Mouse (Mus musculus) neural tube, embryonic 11.5 days (tissue): ENCODE data around the gene Lmntd2. TPM values are rescaled to one million over a fixed set of nuclear protein-coding genes. Genes with fewer than 3 reads are reported as not detected.

Source experiments
- ATAC-seq: fragments of 200-750 bp; cut with Nextera tagmentation; 2 replicates; pipeline ENCODE4 v1.8.0; 2017; ENCODE audit warnings: moderate number of reproducible peaks, mild to moderate bottlenecking, moderate TSS enrichment, moderate library complexity; ENCODE audit not compliant: insufficient read depth, low FRiP score, low TSS enrichment
- DNase-seq: peaks from one replicate; pipeline ENCODE4 v3.0.0-alpha.2; 2015; ENCODE audit warnings: low spot score
- H3K27ac ChIP-seq: fragments of 300-500 bp; sonication (generic); 2 replicates; pipeline ENCODE4 v1.5.1; 2014; ENCODE audit warnings: low read depth, mild to moderate bottlenecking, low read length
- H3K27me3 ChIP-seq: fragments of 300-500 bp; sonication (generic); 2 replicates; pipeline ENCODE4 v1.6.1; 2014; ENCODE audit warnings: mild to moderate bottlenecking, low read length, mixed read lengths; ENCODE audit not compliant: control insufficient read depth, insufficient read depth
- H3K36me3 ChIP-seq: fragments of 300-500 bp; sonication (generic); 2 replicates; pipeline ENCODE4 v1.6.1; 2014; ENCODE audit warnings: mild to moderate bottlenecking, low read length, moderate library complexity, mixed read lengths; ENCODE audit not compliant: control insufficient read depth, insufficient read depth
- H3K4me1 ChIP-seq: fragments of 300-500 bp; sonication (generic); 2 replicates; pipeline ENCODE4 v1.6.1; 2014; ENCODE audit warnings: low read length, mixed read lengths; ENCODE audit not compliant: control insufficient read depth, insufficient read depth
- H3K4me2 ChIP-seq: fragments of 300-500 bp; sonication (generic); 2 replicates; pipeline ENCODE4 v1.6.1; 2014; ENCODE audit warnings: low read depth, mild to moderate bottlenecking, moderate library complexity
- H3K4me3 ChIP-seq: fragments of 300-500 bp; sonication (generic); 2 replicates; pipeline ENCODE4 v1.5.1; 2014; ENCODE audit warnings: low read depth, low read length
- H3K9ac ChIP-seq: fragments of 300-500 bp; sonication (generic); 2 replicates; pipeline ENCODE4 v1.6.1; 2014; ENCODE audit warnings: mild to moderate bottlenecking, low read length
- H3K9me3 ChIP-seq: fragments of 300-500 bp; sonication (generic); 2 replicates; pipeline ENCODE4 v1.6.1; 2016; ENCODE audit warnings: low read length; ENCODE audit not compliant: control insufficient read depth
- WGBS: fragments of 180-500 bp; shearing (Covaris S2); extraction: QIAGEN DNeasy Blood & Tissue Kit; methylation state at CpG from one replicate; pipeline ENCODE4 v1.1.7; 2014; 5-methylcytosine and 5-hydroxymethylcytosine counted together
- polyA plus RNA-seq: library from polyadenylated mRNA; unstranded; fragments of >200 nt; fragmentation: Nextera tagmentation; extraction: Ambion mirVana; gene quantifications from 2 replicates; pipeline ENCODE4 v1.2.1, GENCODE M21; 2014

Gene Lmntd2
- polyA plus RNA-seq, 1 experiment from 2014 or later = 2.0 TPM

GRCm38 (mm10) chr7:141188733-141189132, 25.1 kb downstream of the Lmntd2 start:
- Histone ChIP-seq H3K9ac (no peak overlapping the region), H3K4me3 (no peak overlapping the region), H3K9me3 (no peaks in the 10 kb centered on the region), H3K4me1 (peaks cover 8% of the 10 kb centered on the region), H3K27me3 (no peaks in the 10 kb centered on the region), H3K4me2 (no peak overlapping the region), H3K36me3 (peaks cover 5% of the 10 kb centered on the region), H3K27ac (no peak overlapping the region)
- ATAC-seq = no peak
- WGBS = 97% methylated on average over 3 of the region's 3 CpGs
- DNase-seq = no peak

- no peak overlapping the region for H3K9ac ChIP-seq
- no peaks in the 10 kb centered on the region for H3K27me3 ChIP-seq
- no peak overlapping the region for H3K27ac ChIP-seq
- peaks cover 5% of the 10 kb centered on the region for H3K36me3 ChIP-seq
- DNase-seq (no peak), ATAC-seq (no peak)
- 82% methylated on average over 3 of the region's 3 CpGs for WGBS
- H3K4me2 ChIP-seq = no peak overlapping the region
- peaks cover 8% of the 10 kb centered on the region for H3K4me1 ChIP-seq
- no peak overlapping the region for H3K4me3 ChIP-seq
- H3K9me3 ChIP-seq = no peaks in the 10 kb centered on the region
Observed at GRCm38 (mm10) chr7:141188194-141188593, 25.7 kb downstream of the Lmntd2 start.

- 3% methylated on average over 8 of the region's 8 CpGs for WGBS
- no peak for ATAC-seq
- H3K4me2 ChIP-seq = no peak overlapping the region
- H3K27ac ChIP-seq = no peak overlapping the region
- peaks cover 6% of the 10 kb centered on the region for H3K4me1 ChIP-seq
- no peak overlapping the region for H3K9ac ChIP-seq
- no peaks in the 10 kb centered on the region for H3K27me3 ChIP-seq
- no peaks in the 10 kb centered on the region for H3K36me3 ChIP-seq
- no peak overlapping the region for H3K4me3 ChIP-seq
- no peaks in the 10 kb centered on the region for H3K9me3 ChIP-seq
- peak; percentile 86 for DNase-seq
Observed at GRCm38 (mm10) chr7:141176173-141176572, 37.7 kb downstream of the Lmntd2 start.

GRCm38 (mm10) chr7:141175068-141175467, 38.8 kb downstream of the Lmntd2 start:
- Histone ChIP-seq H3K4me2 (no peak overlapping the region), H3K9me3 (no peaks in the 10 kb centered on the region), H3K9ac (no peak overlapping the region), H3K4me3 (no peak overlapping the region), H3K4me1 (peaks cover 6% of the 10 kb centered on the region), H3K27me3 (no peaks in the 10 kb centered on the region), H3K27ac (no peak overlapping the region), H3K36me3 (no peaks in the 10 kb centered on the region)
- WGBS = 84% methylated on average over 4 of the region's 4 CpGs
- DNase-seq = peak; percentile 3
- no peak for ATAC-seq

GRCm38 (mm10) chr7:141173323-141173850, 40.5 kb downstream of the Lmntd2 start:
- H3K4me3 ChIP-seq = 0 out of 2 replicates have a peak overlapping the region, but pooled peaks have one; percentile 36
- peak overlapping the region; percentile 60 for H3K4me2 ChIP-seq
- H3K9ac ChIP-seq = peak overlapping the region; percentile 47
- no peak overlapping the region for H3K27ac ChIP-seq
- no peaks in the 10 kb centered on the region for H3K27me3 ChIP-seq
- H3K9me3 ChIP-seq = no peaks in the 10 kb centered on the region
- ATAC-seq (no peak), DNase-seq (peak; percentile 3)
- 87% methylated on average over 5 of the region's 5 CpGs for WGBS
- no peaks in the 10 kb centered on the region for H3K36me3 ChIP-seq
- peaks cover 9% of the 10 kb centered on the region for H3K4me1 ChIP-seq

GRCm38 (mm10) chr7:141172116-141173006, 41.5 kb downstream of the Lmntd2 start, which contains the start of gene Rnh1:
TSS of gene Rnh1 (minus strand) at chr7:141172857.
- peaks cover 17% of the 10 kb centered on the region for H3K4me1 ChIP-seq
- no peaks in the 10 kb centered on the region for H3K36me3 ChIP-seq
- peak within 1 kb of the TSS; percentile 60 for H3K4me2 ChIP-seq
- H3K9ac ChIP-seq = peak within 1 kb of the TSS; percentile 47
- H3K27ac ChIP-seq = peak within 1 kb of the TSS; percentile 79
- H3K4me3 ChIP-seq = peak within 1 kb of the TSS; percentile 36
- DNase-seq (peak; percentile 96), ATAC-seq (peak; percentile 97)
- WGBS = 4% methylated on average over 55 of the region's 55 CpGs
- no peaks in the 10 kb centered on the region for H3K9me3 ChIP-seq
- H3K27me3 ChIP-seq = no peaks in the 10 kb centered on the region

GRCm38 (mm10) chr7:141169866-141170265, 44.0 kb downstream of the Lmntd2 start:
- Histone ChIP-seq H3K36me3 (no peaks in the 10 kb centered on the region), H3K9ac (no peak overlapping the region), H3K4me2 (no peak overlapping the region), H3K9me3 (no peaks in the 10 kb centered on the region), H3K4me3 (no peak overlapping the region), H3K4me1 (peaks cover 17% of the 10 kb centered on the region), H3K27me3 (no peaks in the 10 kb centered on the region), H3K27ac (no peak overlapping the region)
- no peak for DNase-seq
- no peak for ATAC-seq

GRCm38 (mm10) chr7:141169300-141169699, 44.6 kb downstream of the Lmntd2 start:
- 81% methylated on average over 1 of the region's 1 CpGs for WGBS
- Histone ChIP-seq H3K4me3 (no peak overlapping the region), H3K4me2 (no peak overlapping the region), H3K36me3 (no peaks in the 10 kb centered on the region), H3K9ac (no peak overlapping the region), H3K9me3 (no peaks in the 10 kb centered on the region), H3K27me3 (no peaks in the 10 kb centered on the region), H3K4me1 (peaks cover 17% of the 10 kb centered on the region), H3K27ac (no peak overlapping the region)
- DNase-seq = no peak
- ATAC-seq = no peak
